Mouse (Mus musculus): ENCODE measurements around the gene Ifngr2. TPM values are rescaled to one million over a fixed set of nuclear protein-coding genes. Genes with fewer than 3 reads are reported as not detected.

Gene Ifngr2
- polyA plus RNA-seq (2017; shearing (Covaris generic)): 10 to 100 TPM; 39.1 to 69.9 TPM

DNA sequence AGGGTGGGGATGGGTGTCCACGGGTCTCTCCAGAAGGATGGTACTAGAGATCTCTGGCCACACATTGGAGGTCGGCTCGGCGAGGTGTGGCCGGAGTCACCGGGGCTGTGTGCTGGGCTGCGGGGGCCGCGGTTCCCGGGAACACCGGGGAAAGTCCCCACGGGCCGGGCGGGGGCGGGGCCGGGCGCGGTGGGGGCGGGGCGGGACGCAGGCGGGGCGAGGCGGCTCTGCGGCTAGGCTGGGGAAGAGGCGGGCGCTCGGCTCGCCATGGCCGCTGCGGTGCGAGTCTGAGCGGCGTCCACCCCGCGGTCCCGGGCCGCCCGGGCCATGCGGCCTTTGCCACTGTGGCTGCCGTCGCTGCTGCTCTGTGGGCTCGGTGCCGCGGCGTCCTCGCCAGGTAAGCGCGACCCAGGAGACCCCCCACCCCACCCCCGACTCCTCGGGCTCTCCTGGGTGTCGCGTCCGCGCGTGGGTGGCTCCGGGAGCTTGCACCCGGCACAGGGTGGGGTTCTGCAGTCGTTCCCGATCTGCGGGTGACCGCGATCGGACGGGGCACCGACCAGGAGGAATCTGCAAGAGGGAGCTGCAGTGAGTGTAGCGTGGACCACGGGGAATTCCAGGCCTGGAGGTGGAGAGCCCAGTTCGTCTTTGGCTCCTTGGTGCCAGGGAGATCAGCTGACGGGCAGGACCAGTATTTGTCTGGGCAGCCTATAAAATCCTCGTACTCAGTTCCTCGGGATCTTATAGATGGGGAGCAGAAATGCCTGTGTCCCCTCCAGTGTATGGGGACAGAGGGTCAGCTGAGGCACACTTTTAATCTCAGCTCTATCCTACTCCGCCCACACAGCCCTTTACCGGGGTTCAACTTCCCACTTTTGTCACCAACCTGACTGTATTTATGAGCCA, at the start of gene Ifngr2:
Gene Ifngr2, plus strand, starts transcription at position 237 of the 906 bp plus-strand sequence.

DNA sequence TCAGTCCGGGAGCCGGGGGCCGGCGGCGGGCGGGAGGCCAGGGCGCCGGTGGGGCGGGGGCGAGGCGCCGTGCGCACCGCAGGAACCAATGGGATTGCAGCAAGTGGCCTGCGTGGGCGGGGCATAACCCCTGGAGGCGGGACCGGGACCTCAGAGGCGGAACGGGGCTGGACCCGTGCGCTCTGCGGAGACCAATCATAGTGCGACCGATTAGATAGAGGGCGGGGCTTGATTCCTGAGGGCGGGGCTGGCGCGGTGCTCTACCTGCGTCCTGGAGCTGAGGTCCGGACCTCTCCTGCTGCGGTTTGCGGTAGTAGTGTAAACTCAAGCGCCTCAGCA, 50.8 kb downstream of the Ifngr2 start, which contains the start of gene Tmem50b:
Gene Tmem50b, minus strand, starts transcription at position 129 of the 339 bp plus-strand sequence.

Other genes with a start within 250 kb of the Ifngr2 start
- gene Ifnar2, start 174.3 kb upstream of the Ifngr2 start, polyA plus RNA-seq (2017; shearing (Covaris generic)): 100 to 1,000 TPM in 1 of 2 experiments, 10 to 100 TPM in 1; 92.6 to 134 TPM
- not detected for gene Gm21970, start 155.4 kb upstream of the Ifngr2 start, polyA plus RNA-seq (2017; shearing (Covaris generic))
- gene Il10rb, start 140.9 kb upstream of the Ifngr2 start, polyA plus RNA-seq (2017; shearing (Covaris generic)): 100 to 1,000 TPM; 109 to 163 TPM
- 100 to 1,000 TPM in 1 of 2 experiments, 10 to 100 TPM in 1; 95.4 to 118 TPM for gene Ifnar1, start 61.8 kb upstream of the Ifngr2 start, polyA plus RNA-seq (2017; shearing (Covaris generic))
- 10 to 100 TPM; 26.0 to 29.9 TPM for gene Tmem50b, start 50.7 kb downstream of the Ifngr2 start, polyA plus RNA-seq (2017; shearing (Covaris generic))
- gene Dnajc28, start 72.0 kb downstream of the Ifngr2 start, polyA plus RNA-seq (2017; shearing (Covaris generic)): 1 to 10 TPM; 1.4 to 3.4 TPM
- 100 to 1,000 TPM; 103 to 125 TPM for gene Gart, start 99.9 kb downstream of the Ifngr2 start, polyA plus RNA-seq (2017; shearing (Covaris generic))
- gene Son, start 100.4 kb downstream of the Ifngr2 start, polyA plus RNA-seq (2017; shearing (Covaris generic)): 100 to 1,000 TPM; 124 to 131 TPM
- gene Donson, start 141.7 kb downstream of the Ifngr2 start, polyA plus RNA-seq (2017; shearing (Covaris generic)): 10 to 100 TPM; 87.4 to 93.3 TPM
- gene Cryzl1, start 181.9 kb downstream of the Ifngr2 start, polyA plus RNA-seq (2017; shearing (Covaris generic)): 10 to 100 TPM; 52.2 to 74.6 TPM
- 1 to 10 TPM; 4.2 to 8.3 TPM for gene Itsn1, start 182.2 kb downstream of the Ifngr2 start, polyA plus RNA-seq (2017; shearing (Covaris generic))